Mouse (Mus musculus): Measurements from ENCODE around the gene Zmiz1. TPM values are rescaled to one million over a fixed set of nuclear protein-coding genes. Genes with fewer than 3 reads are reported as not detected.

Zmiz1 gene
- polyA plus RNA-seq, 1 experiment from 2014 or later: 55.5 TPM

DNA sequence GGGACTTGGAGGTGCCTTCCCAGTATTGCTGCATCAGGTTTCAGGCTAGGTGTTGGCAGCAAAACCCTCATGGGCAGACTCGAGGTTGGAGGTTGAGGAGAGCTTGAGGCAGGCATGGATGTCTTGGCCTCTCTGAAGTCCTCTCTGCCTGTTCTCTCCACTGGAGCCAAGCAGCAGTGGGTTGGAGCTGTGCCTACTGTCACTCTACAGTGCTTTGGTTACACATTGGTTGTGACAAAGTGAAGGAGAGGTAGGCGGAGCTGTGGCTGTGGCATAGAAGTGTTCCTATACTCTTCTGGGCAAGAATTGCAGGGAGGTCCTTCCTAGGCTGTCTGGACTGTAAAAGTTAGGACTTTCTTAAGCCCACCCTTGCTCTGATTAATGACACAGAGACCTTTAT, 237.4 kb downstream of the Zmiz1 start:
- peaks cover 54% of the 10 kb centered on the region for H3K36me3 ChIP-seq
- no peak overlapping the region for H3K27ac ChIP-seq
- H3K4me3 ChIP-seq: no peak overlapping the region
- no peak for DNase-seq (ENCODE audit: low spot score)
- no peaks in the 10 kb centered on the region for H3K9me3 ChIP-seq (replicated peaks)
- H3K27me3 ChIP-seq (ENCODE audit: low read depth, poor library complexity, severe bottlenecking): no peaks in the 10 kb centered on the region
- 79% methylated on average over 2 of the region's 2 CpGs for WGBS
- H3K4me1 ChIP-seq: peaks cover 34% of the 10 kb centered on the region

DNA sequence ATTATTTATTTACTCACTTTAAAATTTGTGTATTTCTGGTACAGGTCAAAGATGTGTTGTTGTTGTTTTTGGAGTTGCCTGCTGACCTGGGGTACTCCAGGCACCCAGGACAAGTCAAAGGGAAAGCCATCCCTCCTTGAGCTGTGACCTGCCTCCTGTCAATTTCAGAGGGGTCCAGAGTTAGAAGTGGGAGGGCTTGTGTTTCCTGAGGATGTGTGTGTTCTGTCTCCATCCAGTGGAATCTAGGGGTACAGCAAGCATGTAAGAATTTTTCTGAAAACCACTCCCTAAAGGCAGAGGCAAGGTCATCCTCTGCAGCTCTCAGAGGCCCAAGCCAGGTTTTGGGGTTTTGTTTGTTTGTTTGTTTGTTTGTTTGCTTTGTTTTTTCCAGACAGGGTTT, 243.0 kb downstream of the Zmiz1 start:
- DNase-seq (ENCODE audit: low spot score): no peak
- Histone ChIP-seq H3K9me3 (replicated peaks) (no peaks in the 10 kb centered on the region), H3K4me3 (no peak overlapping the region), H3K36me3 (peaks cover 40% of the 10 kb centered on the region), H3K27me3 (ENCODE audit: low read depth, poor library complexity, severe bottlenecking) (no peaks in the 10 kb centered on the region), H3K4me1 (no peaks in the 10 kb centered on the region), H3K27ac (no peak overlapping the region)

- H3K4me3 ChIP-seq: no peak overlapping the region
- H3K4me1 ChIP-seq: peaks cover 46% of the 10 kb centered on the region
- H3K9me3 ChIP-seq (replicated peaks): no peaks in the 10 kb centered on the region
- 55% methylated on average over 5 of the region's 5 CpGs for WGBS
- peak overlapping the region; percentile 81; the same call in 1 of the 2 replicates for H3K27ac ChIP-seq
- H3K27me3 ChIP-seq (ENCODE audit: low read depth, poor library complexity, severe bottlenecking): no peaks in the 10 kb centered on the region
- DNase-seq (ENCODE audit: low spot score): peak; percentile 61
- H3K36me3 ChIP-seq: no peaks in the 10 kb centered on the region
Observed at GRCm38 (mm10) chr14:25707691-25708181, 248.8 kb downstream of the Zmiz1 start.

- Histone ChIP-seq H3K27me3 (ENCODE audit: low read depth, poor library complexity, severe bottlenecking) (no peaks in the 10 kb centered on the region), H3K4me3 (0 out of 2 replicates have a peak overlapping the region, but pooled peaks have one; percentile 6), H3K27ac (peak overlapping the region; percentile 81), H3K9me3 (replicated peaks) (no peaks in the 10 kb centered on the region), H3K36me3 (no peaks in the 10 kb centered on the region), H3K4me1 (peaks cover 48% of the 10 kb centered on the region)
- 66% methylated on average over 4 of the region's 4 CpGs for WGBS
- DNase-seq (ENCODE audit: low spot score): no peak
Observed at GRCm38 (mm10) chr14:25708451-25708850, 249.5 kb downstream of the Zmiz1 start.

DNA sequence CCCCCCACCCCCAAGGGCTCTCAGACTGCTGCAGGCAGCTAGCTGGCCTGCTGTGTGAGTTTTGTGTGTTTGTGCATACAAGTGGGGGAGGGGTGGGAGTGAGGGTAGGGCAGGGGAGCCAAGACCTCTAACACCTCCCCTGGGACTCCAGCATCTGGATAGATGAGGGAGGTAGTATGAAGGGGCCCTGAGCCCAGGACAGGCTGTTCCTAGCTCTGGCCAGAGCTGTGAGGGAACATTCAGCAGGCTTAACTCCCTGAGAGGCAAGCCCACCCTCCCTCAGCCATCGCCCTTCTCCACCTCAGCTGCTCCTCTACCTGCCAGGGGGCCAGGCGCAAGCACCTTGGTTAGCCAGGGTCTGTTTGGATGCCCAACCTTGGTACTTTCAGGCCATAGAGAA, 249.9 kb downstream of the Zmiz1 start:
- 77% methylated on average over 2 of the region's 2 CpGs for WGBS
- Histone ChIP-seq H3K4me3 (0 out of 2 replicates have a peak overlapping the region, but pooled peaks have one; percentile 6), H3K27me3 (ENCODE audit: low read depth, poor library complexity, severe bottlenecking) (no peaks in the 10 kb centered on the region), H3K4me1 (peaks cover 51% of the 10 kb centered on the region), H3K36me3 (no peaks in the 10 kb centered on the region; the same call in 1 of the 2 replicates), H3K27ac (peak overlapping the region; percentile 81), H3K9me3 (replicated peaks) (no peaks in the 10 kb centered on the region)
- DNase-seq (ENCODE audit: low spot score): no peak

- Histone ChIP-seq H3K4me3 (no peak overlapping the region), H3K27ac (peak overlapping the region; percentile 81; the same call in 1 of the 2 replicates), H3K27me3 (ENCODE audit: low read depth, poor library complexity, severe bottlenecking) (no peaks in the 10 kb centered on the region), H3K36me3 (peaks cover 9% of the 10 kb centered on the region), H3K4me1 (peaks cover 55% of the 10 kb centered on the region), H3K9me3 (replicated peaks) (no peaks in the 10 kb centered on the region)
- no peak for DNase-seq (ENCODE audit: low spot score)
- WGBS: 59% methylated on average over 4 of the region's 4 CpGs
Observed at GRCm38 (mm10) chr14:25710073-25710472, 251.1 kb downstream of the Zmiz1 start.

DNA sequence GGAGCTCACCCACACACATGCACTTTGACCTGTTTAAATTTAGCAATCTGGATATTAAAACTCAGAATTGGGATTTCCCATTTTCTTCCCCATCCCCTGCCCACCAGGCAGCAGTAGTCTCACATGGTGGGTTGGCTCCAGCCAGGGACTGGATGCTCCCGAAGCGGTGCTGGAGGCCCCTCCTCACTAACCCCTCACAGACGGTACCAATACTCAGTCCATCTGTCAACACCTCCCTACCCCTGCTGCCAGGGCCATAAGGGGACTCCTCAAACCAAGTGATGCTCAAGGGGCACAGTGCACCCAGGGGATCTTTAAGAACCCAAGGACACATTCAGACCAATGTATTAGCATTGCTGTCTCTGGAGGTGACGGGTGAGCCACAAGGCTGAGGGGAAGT, 251.7 kb downstream of the Zmiz1 start:
- Histone ChIP-seq H3K36me3 (peaks cover 14% of the 10 kb centered on the region), H3K4me3 (no peak overlapping the region), H3K4me1 (peaks cover 55% of the 10 kb centered on the region), H3K27ac (peak overlapping the region; percentile 81; the same call in 1 of the 2 replicates), H3K9me3 (replicated peaks) (no peaks in the 10 kb centered on the region), H3K27me3 (ENCODE audit: low read depth, poor library complexity, severe bottlenecking) (no peaks in the 10 kb centered on the region)
- 47% methylated on average over 4 of the region's 4 CpGs for WGBS
- DNase-seq (ENCODE audit: low spot score): no peak

GRCm38 (mm10) chr14:25711177-25711576, 252.2 kb downstream of the Zmiz1 start:
- Histone ChIP-seq H3K9me3 (replicated peaks) (no peaks in the 10 kb centered on the region), H3K27ac (peak overlapping the region; percentile 81), H3K27me3 (ENCODE audit: low read depth, poor library complexity, severe bottlenecking) (no peaks in the 10 kb centered on the region), H3K36me3 (peaks cover 19% of the 10 kb centered on the region), H3K4me3 (no peak overlapping the region), H3K4me1 (peaks cover 55% of the 10 kb centered on the region)
- WGBS: 53% methylated on average over 7 of the region's 7 CpGs
- no peak for DNase-seq (ENCODE audit: low spot score)

DNA sequence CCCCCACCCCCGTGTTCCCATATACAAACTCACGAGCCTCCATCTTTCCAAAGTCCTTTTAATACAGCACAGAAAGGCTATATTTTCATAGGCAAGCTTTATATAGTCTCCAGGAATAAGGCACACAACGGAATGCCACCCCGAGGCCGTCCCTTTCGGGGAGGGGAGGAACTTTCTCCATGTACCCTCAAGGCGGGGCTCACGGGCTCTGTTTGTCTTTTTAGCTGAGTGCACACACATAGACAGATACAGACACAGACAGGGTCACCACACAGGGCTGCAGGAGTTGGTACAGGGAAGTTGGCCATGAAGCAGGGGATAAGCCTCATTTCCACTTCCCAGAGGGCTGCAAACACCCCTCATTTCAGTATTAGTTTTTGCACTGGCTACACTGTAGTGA, 252.6 kb downstream of the Zmiz1 start:
- Histone ChIP-seq H3K9me3 (replicated peaks) (no peaks in the 10 kb centered on the region), H3K4me3 (no peak overlapping the region), H3K4me1 (peaks cover 59% of the 10 kb centered on the region), H3K27me3 (ENCODE audit: low read depth, poor library complexity, severe bottlenecking) (no peaks in the 10 kb centered on the region), H3K36me3 (peaks cover 23% of the 10 kb centered on the region), H3K27ac (peak overlapping the region; percentile 81; the same call in 1 of the 2 replicates)
- DNase-seq (ENCODE audit: low spot score): no peak
- WGBS: 72% methylated on average over 8 of the region's 8 CpGs

- no peak overlapping the region for H3K4me3 ChIP-seq
- no peak overlapping the region for H3K27ac ChIP-seq
- no peaks in the 10 kb centered on the region for H3K9me3 ChIP-seq (replicated peaks)
- H3K36me3 ChIP-seq: peaks cover 28% of the 10 kb centered on the region
- DNase-seq (ENCODE audit: low spot score): no peak
- peaks cover 68% of the 10 kb centered on the region for H3K4me1 ChIP-seq
- no peaks in the 10 kb centered on the region for H3K27me3 ChIP-seq (ENCODE audit: low read depth, poor library complexity, severe bottlenecking)
- WGBS: 26% methylated on average over 4 of the region's 4 CpGs
Observed at GRCm38 (mm10) chr14:25713443-25713842, 254.5 kb downstream of the Zmiz1 start.

Small RNA genes lying within 50 kb of the gene (microRNA-seq; reads per million reads assigned to microRNA genes)
- 8.8 reads per million, percentile 16 among the genes with 10 or more reads in this experiment for gene Mir3075

Other genes starting within 250 kb of the Zmiz1 start
- gene Ppif, start 235.0 kb downstream of the Zmiz1 start, polyA plus RNA-seq (2016; fragmentation: Nextera tagmentation; extraction: Ambion mirVana): 56.8 and 67.3 TPM in 2 replicates

Data from limb, embryonic 10.5 days (tissue).